Mouse (Mus musculus): ENCODE measurements around the gene Tubgcp6. TPM values are rescaled to one million over a fixed set of nuclear protein-coding genes. Genes with fewer than 3 reads are reported as not detected.

Gene Tubgcp6
- polyA plus RNA-seq, 1 experiment from 2014 or later, result 14.7 TPM

DNA sequence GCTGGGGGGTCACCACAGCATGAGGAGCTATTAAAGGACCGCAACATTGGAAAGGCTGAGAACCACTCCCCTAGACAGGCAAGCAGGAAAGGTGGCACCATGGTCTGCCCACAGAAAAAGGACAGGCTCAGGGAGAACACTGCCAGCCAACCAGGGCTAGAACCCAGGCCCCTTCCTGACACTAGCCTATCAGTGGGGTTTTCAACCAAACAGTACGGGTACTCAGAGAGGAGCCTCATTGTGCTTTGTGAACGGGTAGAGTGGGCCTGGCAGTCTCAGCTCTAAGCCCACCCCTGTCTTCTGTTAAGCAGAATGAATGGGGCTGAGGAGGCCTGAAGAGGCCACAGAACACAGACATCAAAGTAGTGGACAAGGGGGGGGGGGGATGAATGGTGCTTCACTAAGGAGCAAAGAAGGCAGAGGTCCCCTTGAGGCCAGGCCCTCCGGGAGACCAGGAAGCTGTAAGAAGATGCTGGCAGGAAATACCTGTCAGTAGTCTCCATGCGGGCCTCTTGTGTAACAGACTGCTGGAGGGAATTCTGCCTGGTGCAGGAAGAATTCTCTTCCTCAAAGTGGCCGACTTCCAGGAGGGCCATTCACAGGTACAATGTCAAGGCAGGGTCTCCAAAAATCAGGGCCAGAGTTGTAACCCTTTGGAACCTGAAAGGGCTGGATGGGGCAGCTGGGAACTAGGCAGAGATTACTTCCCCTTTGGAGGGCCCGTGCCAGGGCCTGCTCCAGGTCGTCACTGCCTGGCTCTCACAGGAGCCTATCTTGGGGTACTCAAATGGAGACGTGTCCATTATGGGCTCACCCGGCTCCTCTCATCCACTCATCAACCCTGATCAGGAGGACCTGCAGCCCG, 48.1 kb downstream of the Tubgcp6 start, which contains the start of gene Trabd:
Gene Trabd (plus strand): TSS at position 512 of the 865 bp plus-strand sequence.
- Histone ChIP-seq H3K36me3 (ENCODE audit: insufficient read depth, low read length) (no peaks in the 10 kb centered on the region), H3K9ac (replicated peaks; ENCODE audit: low read length) (peak within 1 kb of the TSS; percentile 95), H3K4me2 (replicated peaks; ENCODE audit: low read depth, low read length) (peak within 1 kb of the TSS; percentile 80), H3K27ac (ENCODE audit: low read length) (peak within 1 kb of the TSS; percentile 91), H3K4me3 (ENCODE audit: low read length) (peak within 1 kb of the TSS; percentile 69), H3K27me3 (ENCODE audit: insufficient read depth, low read length) (no peaks in the 10 kb centered on the region), H3K4me1 (ENCODE audit: insufficient read depth, low read length) (peaks cover 34% of the 10 kb centered on the region), H3K9me3 (ENCODE audit: low read length) (no peaks in the 10 kb centered on the region)
- ATAC-seq (ENCODE audit: low FRiP score, low TSS enrichment), result peak; percentile 41; the same call in 1 of the 2 replicates
- 25% methylated on average over 11 of the region's 11 CpGs for WGBS

DNA sequence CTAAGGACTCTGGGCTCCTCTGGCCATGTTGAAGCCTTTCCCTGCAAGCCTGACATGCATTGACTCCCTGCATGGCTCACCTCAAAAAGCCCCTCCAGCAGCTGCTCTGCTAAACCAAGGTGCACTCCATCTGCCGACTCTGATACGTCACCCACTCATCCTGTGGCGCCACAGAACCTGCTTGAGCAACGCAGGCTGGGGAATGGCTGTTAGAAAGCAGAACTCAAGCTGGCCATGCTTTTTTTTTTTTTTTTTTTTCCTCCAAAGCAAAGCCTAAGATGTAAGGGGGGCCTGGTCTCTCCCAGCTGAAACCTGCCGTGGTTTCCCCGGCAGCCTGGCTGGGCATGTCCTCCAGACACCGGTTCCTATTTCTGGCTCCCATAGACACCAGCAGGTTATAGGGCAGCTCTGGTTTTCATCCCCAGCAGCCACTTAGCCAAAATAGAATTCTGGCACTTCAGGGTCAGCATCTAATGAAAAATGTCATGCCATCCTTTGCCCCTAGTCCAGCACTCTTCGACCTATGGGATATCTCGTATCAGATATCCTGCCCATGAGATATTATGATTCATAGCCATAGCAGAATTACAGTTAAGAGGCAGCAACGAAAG, 48.8 kb downstream of the Tubgcp6 start:
- Histone ChIP-seq H3K4me3 (ENCODE audit: low read length) (no peak overlapping the region), H3K27me3 (ENCODE audit: insufficient read depth, low read length) (peaks cover 4% of the 10 kb centered on the region; the same call in 1 of the 2 replicates), H3K4me2 (replicated peaks; ENCODE audit: low read depth, low read length) (no peak overlapping the region), H3K27ac (ENCODE audit: low read length) (no peak overlapping the region), H3K4me1 (ENCODE audit: insufficient read depth, low read length) (peaks cover 34% of the 10 kb centered on the region), H3K36me3 (ENCODE audit: insufficient read depth, low read length) (no peaks in the 10 kb centered on the region), H3K9ac (replicated peaks; ENCODE audit: low read length) (no peak overlapping the region), H3K9me3 (ENCODE audit: low read length) (no peaks in the 10 kb centered on the region)
- ATAC-seq (ENCODE audit: low FRiP score, low TSS enrichment), result no peak
- WGBS, result 81% methylated on average over 10 of the region's 10 CpGs

DNA sequence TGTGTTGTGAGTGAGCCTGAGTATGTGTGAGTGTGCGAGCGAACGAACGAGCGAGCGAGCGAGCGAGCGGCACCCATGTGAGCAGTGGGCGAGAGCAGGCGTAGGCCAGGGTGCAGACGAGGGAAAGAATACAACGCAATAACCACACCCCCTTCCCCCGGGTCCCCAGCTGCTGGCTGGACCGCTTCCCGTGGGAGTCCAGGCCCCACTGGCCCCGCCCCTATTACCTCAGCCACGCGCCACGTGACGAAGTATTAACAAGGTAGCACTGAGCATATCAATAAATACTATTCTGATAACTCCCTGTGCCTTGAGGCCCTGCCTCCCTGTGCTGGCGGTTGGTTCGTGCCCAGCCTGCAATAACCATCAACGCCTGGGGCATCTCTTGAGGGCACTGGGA, 52.3 kb downstream of the Tubgcp6 start:
- H3K36me3 ChIP-seq (ENCODE audit: insufficient read depth, low read length), result no peaks in the 10 kb centered on the region
- H3K27me3 ChIP-seq (ENCODE audit: insufficient read depth, low read length), result peaks cover 35% of the 10 kb centered on the region
- no peak overlapping the region for H3K27ac ChIP-seq (ENCODE audit: low read length)
- no peak overlapping the region for H3K4me3 ChIP-seq (ENCODE audit: low read length)
- peaks cover 20% of the 10 kb centered on the region for H3K4me1 ChIP-seq (ENCODE audit: insufficient read depth, low read length)
- H3K4me2 ChIP-seq (replicated peaks; ENCODE audit: low read depth, low read length), result no peak overlapping the region
- H3K9ac ChIP-seq (replicated peaks; ENCODE audit: low read length), result no peak overlapping the region
- WGBS, result 72% methylated on average over 24 of the region's 24 CpGs
- ATAC-seq (ENCODE audit: low FRiP score, low TSS enrichment), result no peak
- no peaks in the 10 kb centered on the region for H3K9me3 ChIP-seq (ENCODE audit: low read length)

- 73% methylated on average over 19 of the region's 19 CpGs for WGBS
- Histone ChIP-seq H3K4me3 (ENCODE audit: low read length) (no peak overlapping the region), H3K4me2 (replicated peaks; ENCODE audit: low read depth, low read length) (no peak overlapping the region), H3K4me1 (ENCODE audit: insufficient read depth, low read length) (peaks cover 9% of the 10 kb centered on the region; the same call in 1 of the 2 replicates), H3K9me3 (ENCODE audit: low read length) (no peaks in the 10 kb centered on the region), H3K27ac (ENCODE audit: low read length) (no peak overlapping the region), H3K9ac (replicated peaks; ENCODE audit: low read length) (no peak overlapping the region), H3K27me3 (ENCODE audit: insufficient read depth, low read length) (peaks cover 37% of the 10 kb centered on the region), H3K36me3 (ENCODE audit: insufficient read depth, low read length) (no peaks in the 10 kb centered on the region)
- ATAC-seq (ENCODE audit: low FRiP score, low TSS enrichment), result no peak
Observed at GRCm38 (mm10) chr15:89069336-89069840, 53.5 kb downstream of the Tubgcp6 start.

DNA sequence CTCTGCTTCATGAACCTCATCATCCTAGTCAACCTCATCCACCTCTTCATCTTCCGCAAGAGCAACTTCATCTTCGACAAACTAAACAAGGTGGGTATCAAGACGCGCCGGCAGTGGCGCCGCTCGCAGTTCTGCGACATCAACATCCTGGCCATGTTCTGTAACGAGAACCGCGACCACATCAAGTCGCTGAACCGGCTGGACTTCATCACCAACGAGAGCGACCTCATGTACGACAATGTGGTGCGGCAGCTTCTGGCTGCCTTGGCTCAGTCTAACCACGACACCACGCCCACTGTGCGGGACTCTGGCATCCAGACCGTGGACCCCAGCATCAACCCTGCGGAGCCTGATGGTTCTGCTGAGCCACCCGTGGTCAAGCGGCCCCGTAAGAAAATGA, 54.7 kb downstream of the Tubgcp6 start:
- no peak for ATAC-seq (ENCODE audit: low FRiP score, low TSS enrichment)
- peak overlapping the region; percentile 48 for H3K4me2 ChIP-seq (replicated peaks; ENCODE audit: low read depth, low read length)
- H3K9ac ChIP-seq (replicated peaks; ENCODE audit: low read length), result no peak overlapping the region
- peak overlapping the region; percentile 25; the same call in 1 of the 2 replicates for H3K4me3 ChIP-seq (ENCODE audit: low read length)
- H3K36me3 ChIP-seq (ENCODE audit: insufficient read depth, low read length), result no peaks in the 10 kb centered on the region
- H3K27ac ChIP-seq (ENCODE audit: low read length), result no peak overlapping the region
- 30% methylated on average over 26 of the region's 26 CpGs for WGBS
- no peaks in the 10 kb centered on the region for H3K9me3 ChIP-seq (ENCODE audit: low read length)
- H3K4me1 ChIP-seq (ENCODE audit: insufficient read depth, low read length), result peaks cover 9% of the 10 kb centered on the region; the same call in 1 of the 2 replicates
- H3K27me3 ChIP-seq (ENCODE audit: insufficient read depth, low read length), result peaks cover 40% of the 10 kb centered on the region

- ATAC-seq (ENCODE audit: low FRiP score, low TSS enrichment), result no peak
- 26% methylated on average over 35 of the region's 35 CpGs for WGBS
- no peaks in the 10 kb centered on the region for H3K9me3 ChIP-seq (ENCODE audit: low read length)
Observed at GRCm38 (mm10) chr15:89067609-89068008, 55.3 kb downstream of the Tubgcp6 start.

GRCm38 (mm10) chr15:89064891-89065290, 58.0 kb downstream of the Tubgcp6 start:
- no peaks in the 10 kb centered on the region for H3K9me3 ChIP-seq (ENCODE audit: low read length)
- H3K4me1 ChIP-seq (ENCODE audit: insufficient read depth, low read length), result peaks cover 13% of the 10 kb centered on the region; the same call in 1 of the 2 replicates
- H3K9ac ChIP-seq (replicated peaks; ENCODE audit: low read length), result no peak overlapping the region
- no peak overlapping the region for H3K4me2 ChIP-seq (replicated peaks; ENCODE audit: low read depth, low read length)
- no peak overlapping the region for H3K4me3 ChIP-seq (ENCODE audit: low read length)
- WGBS, result 93% methylated on average over 5 of the region's 5 CpGs
- ATAC-seq (ENCODE audit: low FRiP score, low TSS enrichment), result no peak
- peaks cover 66% of the 10 kb centered on the region for H3K27me3 ChIP-seq (ENCODE audit: insufficient read depth, low read length)
- H3K27ac ChIP-seq (ENCODE audit: low read length), result no peak overlapping the region
- no peaks in the 10 kb centered on the region for H3K36me3 ChIP-seq (ENCODE audit: insufficient read depth, low read length)

More at GRCm38 (mm10) chr15:89067609-89068008, 55.3 kb downstream of the Tubgcp6 start:
- Histone ChIP-seq H3K4me2 (replicated peaks; ENCODE audit: low read depth, low read length) (peak overlapping the region; percentile 48), H3K36me3 (ENCODE audit: insufficient read depth, low read length) (no peaks in the 10 kb centered on the region), H3K4me1 (ENCODE audit: insufficient read depth, low read length) (peaks cover 9% of the 10 kb centered on the region; the same call in 1 of the 2 replicates), H3K27me3 (ENCODE audit: insufficient read depth, low read length) (peaks cover 42% of the 10 kb centered on the region), H3K4me3 (ENCODE audit: low read length) (peak overlapping the region; percentile 25; the same call in 1 of the 2 replicates), H3K9ac (replicated peaks; ENCODE audit: low read length) (no peak overlapping the region), H3K27ac (ENCODE audit: low read length) (no peak overlapping the region)

- 59% methylated on average over 6 of the region's 6 CpGs for WGBS
- ATAC-seq (ENCODE audit: low FRiP score, low TSS enrichment), result no peak
- peaks cover 68% of the 10 kb centered on the region for H3K27me3 ChIP-seq (ENCODE audit: insufficient read depth, low read length)
Observed at GRCm38 (mm10) chr15:89063536-89063935, 59.4 kb downstream of the Tubgcp6 start.

GRCm38 (mm10) chr15:89063001-89063400, 59.9 kb downstream of the Tubgcp6 start:
- no peak overlapping the region for H3K4me2 ChIP-seq (replicated peaks; ENCODE audit: low read depth, low read length)
- no peak for ATAC-seq (ENCODE audit: low FRiP score, low TSS enrichment)
- H3K9ac ChIP-seq (replicated peaks; ENCODE audit: low read length), result no peak overlapping the region
- H3K27ac ChIP-seq (ENCODE audit: low read length), result no peak overlapping the region
- H3K27me3 ChIP-seq (ENCODE audit: insufficient read depth, low read length), result peaks cover 69% of the 10 kb centered on the region
- H3K4me1 ChIP-seq (ENCODE audit: insufficient read depth, low read length), result peaks cover 16% of the 10 kb centered on the region
- no peaks in the 10 kb centered on the region for H3K36me3 ChIP-seq (ENCODE audit: insufficient read depth, low read length)
- WGBS, result 76% methylated on average over 7 of the region's 7 CpGs
- H3K4me3 ChIP-seq (ENCODE audit: low read length), result no peak overlapping the region
- H3K9me3 ChIP-seq (ENCODE audit: low read length), result no peaks in the 10 kb centered on the region

More at GRCm38 (mm10) chr15:89063536-89063935, 59.4 kb downstream of the Tubgcp6 start:
- Histone ChIP-seq H3K4me3 (ENCODE audit: low read length) (no peak overlapping the region), H3K27ac (ENCODE audit: low read length) (no peak overlapping the region), H3K9me3 (ENCODE audit: low read length) (no peaks in the 10 kb centered on the region), H3K4me1 (ENCODE audit: insufficient read depth, low read length) (peaks cover 17% of the 10 kb centered on the region), H3K36me3 (ENCODE audit: insufficient read depth, low read length) (no peaks in the 10 kb centered on the region), H3K4me2 (replicated peaks; ENCODE audit: low read depth, low read length) (no peak overlapping the region), H3K9ac (replicated peaks; ENCODE audit: low read length) (no peak overlapping the region)

Data from kidney, embryonic 16.5 days (tissue).